Mouse (Mus musculus): ENCODE measurements at regions not wholly inside any gene's neighbourhood (a gene's known extent, or its start where the extent isn't known, plus 50 kb on each side); places are given as distances from the start of the nearest gene placed in this dataset.

- Histone ChIP-seq H3K36me3 (replicated peaks; ENCODE audit: control insufficient read depth, insufficient read depth) (no peaks in the 10 kb centered on the region), H3K4me3 (replicated peaks; ENCODE audit: low read length) (no peak overlapping the region), H3K4me1 (replicated peaks; ENCODE audit: control insufficient read depth, insufficient read depth, low read length) (no peaks in the 10 kb centered on the region), H3K9me3 (ENCODE audit: control insufficient read depth, low read length) (no peaks in the 10 kb centered on the region), H3K27me3 (ENCODE audit: control insufficient read depth, insufficient read depth, low read length) (no peaks in the 10 kb centered on the region), H3K4me2 (replicated peaks) (no peak overlapping the region), H3K9ac (no peak overlapping the region), H3K27ac (no peak overlapping the region)
- ATAC-seq (ENCODE audit: low FRiP score), result no peak
- DNase-seq (ENCODE audit: low spot score), result no peak
These were observed 59.4 kb upstream of the Nck2 start for GRCm38 (mm10) chr1:43385008-43385407.

- no peaks in the 10 kb centered on the region for H3K27me3 ChIP-seq (ENCODE audit: control insufficient read depth, insufficient read depth, low read length)
- ATAC-seq (ENCODE audit: low FRiP score), result no peak
These were observed 50.3 kb upstream of the Nck2 start for GRCm38 (mm10) chr1:43394035-43394434.

More at GRCm38 (mm10) chr1:43394035-43394434, 50.3 kb upstream of the Nck2 start:
- no peaks in the 10 kb centered on the region for H3K36me3 ChIP-seq (replicated peaks; ENCODE audit: control insufficient read depth, insufficient read depth)
- H3K9ac ChIP-seq, result no peak overlapping the region
- H3K4me3 ChIP-seq (replicated peaks; ENCODE audit: low read length), result no peak overlapping the region
- H3K4me2 ChIP-seq (replicated peaks), result no peak overlapping the region
- no peaks in the 10 kb centered on the region for H3K9me3 ChIP-seq (ENCODE audit: control insufficient read depth, low read length)
- DNase-seq (ENCODE audit: low spot score), result no peak
- WGBS, result 94% methylated on average over 2 of the region's 2 CpGs
- no peak overlapping the region for H3K27ac ChIP-seq
- H3K4me1 ChIP-seq (replicated peaks; ENCODE audit: control insufficient read depth, insufficient read depth, low read length), result no peaks in the 10 kb centered on the region
